Mouse (Mus musculus) layer of hippocampus, adult 2 months (tissue): ENCODE measurements around the gene Lmcd1. TPM values are rescaled to one million over a fixed set of nuclear protein-coding genes. Genes with fewer than 3 reads are reported as not detected.

ENCODE experiments used
- DNase-seq, 2 experiments: peaks; one replicate each; pipeline ENCODE4 v3.0.0; 2022; ENCODE audit warnings: low spot score in 2 of 2
- H3K27ac ChIP-seq: fragments of 200-600 bp; 2 replicates; pipeline ENCODE4 v1.8.1; 2022
- H3K4me3 ChIP-seq: fragments of 200-600 bp; 2 replicates; pipeline ENCODE4 v1.8.1; 2022; ENCODE audit warnings: mild to moderate bottlenecking
- CTCF ChIP-seq: fragments of 200-600 bp; conservative IDR thresholded peaks from 2 replicates; pipeline ENCODE4 v1.8.1; 2022; ENCODE audit warnings: antibody characterized with exemption, mild to moderate bottlenecking, moderate library complexity
- total RNA-seq, 2 experiments: library from RNA; stranded (reverse); gene quantifications; 2 replicates each; pipeline ENCODE4 v1.2.3; 2021

The Lmcd1 gene
- total RNA-seq, 2 experiments from 2014 or later = 6.2 to 7.3 TPM

GRCm38 (mm10) chr6:112295269-112295668 lies 21.7 kb downstream of the Lmcd1 start:
- TF ChIP-seq CTCF = no peak
- H3K4me3 ChIP-seq = no peak overlapping the region
- no peak overlapping the region for H3K27ac ChIP-seq
- DNase-seq = no peak

DNA sequence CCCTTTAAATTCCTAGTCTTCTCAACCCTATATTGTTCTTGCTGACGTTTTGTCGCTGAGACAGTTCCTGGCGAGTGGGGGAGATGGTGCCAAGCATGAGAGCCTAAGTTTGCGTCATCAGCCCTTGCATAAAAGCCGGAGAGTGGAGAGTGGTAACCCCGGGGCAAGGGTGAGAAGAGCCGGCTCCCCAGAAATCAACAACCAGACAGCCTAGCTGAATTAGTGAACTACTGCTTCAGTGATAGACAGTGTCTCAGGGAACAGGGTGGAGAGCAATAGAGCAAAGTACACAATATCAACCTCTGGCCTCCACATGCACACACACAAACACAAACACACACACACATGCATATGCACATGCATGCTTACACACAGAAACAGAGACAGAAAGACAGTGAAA lies 26.6 kb downstream of the Lmcd1 start:
- DNase-seq = no peak

DNA sequence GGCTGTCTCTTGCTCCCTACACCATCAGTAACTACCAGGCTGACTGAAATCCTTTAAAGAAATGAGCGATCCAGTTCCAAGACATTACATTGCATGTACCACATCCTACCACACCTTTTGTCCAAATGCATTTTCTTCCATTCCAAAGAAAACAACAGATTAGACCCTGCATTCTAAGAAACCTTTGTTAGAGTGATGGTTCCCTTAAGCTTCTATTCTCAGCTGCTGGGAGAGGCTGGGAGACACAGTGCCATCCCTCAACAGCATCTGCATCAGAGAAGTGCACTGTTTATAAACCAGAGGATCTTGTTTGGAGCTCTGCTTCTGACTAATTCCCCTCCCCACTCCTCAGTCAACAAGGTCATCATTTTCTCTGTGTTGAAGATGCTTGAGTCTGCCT lies 27.1 kb downstream of the Lmcd1 start:
- Histone ChIP-seq H3K27ac (no peak overlapping the region), H3K4me3 (no peak overlapping the region)
- TF ChIP-seq CTCF = no peak
- DNase-seq = no peak

More for the DNA sequence above, 26.6 kb downstream of the Lmcd1 start:
- Histone ChIP-seq H3K27ac (no peak overlapping the region), H3K4me3 (no peak overlapping the region)
- TF ChIP-seq CTCF = no peak

GRCm38 (mm10) chr6:112302248-112302647 lies 28.7 kb downstream of the Lmcd1 start:
- no peak overlapping the region for H3K27ac ChIP-seq

GRCm38 (mm10) chr6:112302814-112303383 lies 29.3 kb downstream of the Lmcd1 start:
- no peak for DNase-seq
- Histone ChIP-seq H3K4me3 (no peak overlapping the region), H3K27ac (no peak overlapping the region)
- TF ChIP-seq CTCF = no peak

More at GRCm38 (mm10) chr6:112302248-112302647, 28.7 kb downstream of the Lmcd1 start:
- no peak for TF ChIP-seq CTCF
- DNase-seq = no peak
- no peak overlapping the region for H3K4me3 ChIP-seq

GRCm38 (mm10) chr6:112304751-112305150 lies 31.2 kb downstream of the Lmcd1 start:
- Histone ChIP-seq H3K4me3 (no peak overlapping the region), H3K27ac (0 out of 2 replicates have a peak overlapping the region, but pooled peaks have one; percentile 5)
- TF ChIP-seq CTCF = no peak
- peak; percentile 25 to 32 for DNase-seq

DNA sequence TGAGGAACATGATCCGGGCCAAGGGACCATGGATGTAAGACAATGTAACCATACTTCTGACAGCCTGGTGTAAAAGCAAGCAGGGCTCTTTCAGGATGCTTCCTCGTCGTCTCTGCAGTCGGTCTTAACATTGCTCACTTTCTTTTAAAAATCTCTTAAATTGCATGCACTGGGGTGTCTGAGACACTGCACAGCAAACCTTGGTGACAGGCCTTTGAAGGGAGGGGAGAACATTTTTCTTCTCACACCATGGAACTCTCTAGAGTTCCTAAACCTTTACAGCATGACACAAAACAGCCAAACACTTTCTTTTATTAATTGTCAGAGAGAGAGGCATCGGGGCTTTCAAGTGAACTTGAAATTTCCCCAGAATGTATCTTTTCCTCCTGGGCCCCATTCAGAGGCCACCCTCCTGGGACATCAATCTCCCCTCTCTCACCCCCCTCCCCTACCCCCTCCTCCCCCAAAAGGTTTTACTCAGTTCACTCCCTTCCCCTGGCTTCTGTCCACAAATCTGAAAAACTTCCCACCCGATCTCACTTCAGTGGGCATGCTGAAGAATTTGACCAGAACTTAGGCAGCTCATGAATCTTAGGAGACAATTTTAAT lies 35.9 kb downstream of the Lmcd1 start:
- TF ChIP-seq CTCF = no peak
- no peak overlapping the region for H3K27ac ChIP-seq
- DNase-seq = no peak

GRCm38 (mm10) chr6:112311385-112311784 lies 37.8 kb downstream of the Lmcd1 start:
- Histone ChIP-seq H3K4me3 (no peak overlapping the region), H3K27ac (0 out of 2 replicates have a peak overlapping the region, but pooled peaks have one; percentile 12)
- no peak for TF ChIP-seq CTCF
- DNase-seq = peak; percentile 25 to 41

More for the DNA sequence above, 35.9 kb downstream of the Lmcd1 start:
- no peak overlapping the region for H3K4me3 ChIP-seq

GRCm38 (mm10) chr6:112319449-112319848 lies 45.9 kb downstream of the Lmcd1 start:
- no peak for DNase-seq
- TF ChIP-seq CTCF = no peak
- Histone ChIP-seq H3K4me3 (no peak overlapping the region), H3K27ac (no peak overlapping the region)

- Histone ChIP-seq H3K27ac (no peak overlapping the region), H3K4me3 (no peak overlapping the region)
- TF ChIP-seq CTCF = no peak
- no peak for DNase-seq
These were observed 47.1 kb downstream of the Lmcd1 start for GRCm38 (mm10) chr6:112320679-112321078.

DNA sequence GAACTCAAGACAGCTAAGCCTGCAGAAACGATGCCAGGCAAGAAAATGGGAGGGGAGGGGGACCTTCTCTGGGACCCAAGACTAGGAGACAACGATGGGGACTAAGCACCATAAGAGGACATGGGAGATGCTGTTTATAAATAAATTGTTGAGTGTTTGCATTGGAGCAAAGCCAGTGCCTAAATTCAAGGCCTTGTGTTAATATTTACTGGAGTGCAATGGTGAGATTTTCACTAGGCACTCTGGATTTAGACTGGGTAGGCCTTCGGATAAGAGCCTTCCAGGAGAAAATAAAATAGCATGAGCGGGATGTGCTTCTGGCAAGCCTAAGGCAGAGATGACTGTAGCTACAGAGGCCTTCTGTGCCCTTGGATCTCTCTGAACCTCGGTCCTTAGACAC lies 49.4 kb downstream of the Lmcd1 start:
- no peak overlapping the region for H3K4me3 ChIP-seq
- TF ChIP-seq CTCF = no peak
- no peak for DNase-seq
- H3K27ac ChIP-seq = no peak overlapping the region

GRCm38 (mm10) chr6:112325213-112325612 lies 51.7 kb downstream of the Lmcd1 start:
- DNase-seq = no peak
- H3K4me3 ChIP-seq = no peak overlapping the region
- H3K27ac ChIP-seq = no peak overlapping the region
- TF ChIP-seq CTCF = no peak

GRCm38 (mm10) chr6:112327793-112328192 lies 54.2 kb downstream of the Lmcd1 start:
- Histone ChIP-seq H3K4me3 (no peak overlapping the region), H3K27ac (no peak overlapping the region)
- TF ChIP-seq CTCF = no peak
- DNase-seq = no peak

GRCm38 (mm10) chr6:112330520-112331222 lies 57.1 kb downstream of the Lmcd1 start:
- DNase-seq = no peak
- no peak for TF ChIP-seq CTCF
- H3K4me3 ChIP-seq = no peak overlapping the region
- no peak overlapping the region for H3K27ac ChIP-seq
